Mouse (Mus musculus): ENCODE results near the gene Smurf1.

- TF ChIP-seq CTCF (IDR thresholded peaks at IDR 0.05) (no peak), EP300 (IDR thresholded peaks at IDR 0.05) (no peak)
Observed at GRCm38 (mm10) chr5:144950428-144951051, 15.1 kb downstream of the Smurf1 start.
